Mouse (Mus musculus) bone marrow, adult 2 months (tissue): ENCODE data around the gene Nsd1. TPM values are rescaled to one million over a fixed set of nuclear protein-coding genes. Genes with fewer than 3 reads are reported as not detected.

Source experiments
- H3K27ac ChIP-seq: fragments of 200-500 bp; 2 replicates; pipeline ENCODE4 v1.5.1; 2012; ENCODE audit warnings: low read depth, mild to moderate bottlenecking, control low read depth, inconsistent platforms, low read length; ENCODE audit not compliant: control insufficient read depth, poor library complexity, insufficient read depth
- H3K4me1 ChIP-seq: fragments of 200-500 bp; 2 replicates; pipeline ENCODE4 v1.6.1; 2011; ENCODE audit warnings: low read length; ENCODE audit not compliant: control insufficient read depth, insufficient read depth
- H3K4me3 ChIP-seq: fragments of 200-500 bp; replicated peaks from 2 replicates; pipeline ENCODE3; 2011; ENCODE audit warnings: mild to moderate bottlenecking, low read depth, low read length, control low read depth; ENCODE audit not compliant: control insufficient read depth
- CTCF ChIP-seq: fragments of 200-500 bp; IDR thresholded peaks from 2 replicates; pipeline ENCODE4 v1.5.1; 2011; ENCODE audit warnings: low read length, control low read depth; ENCODE audit not compliant: control insufficient read depth, insufficient read depth
- POLR2A ChIP-seq: fragments of 200-500 bp; IDR thresholded peaks from 2 replicates; pipeline ENCODE4 v1.6.1; 2011; ENCODE audit warnings: low read depth, mild to moderate bottlenecking, control low read depth, low read length, borderline replicate concordance; ENCODE audit not compliant: control insufficient read depth
- WGBS: fragments of 180-500 bp; shearing (Covaris S2); methylation state at CpG from one replicate; pipeline ENCODE4 v1.1.7; 2018; 5-methylcytosine and 5-hydroxymethylcytosine counted together
- polyA plus RNA-seq: library from polyadenylated mRNA; stranded (reverse); fragments of >200 nt; gene quantifications from 2 replicates; pipeline ENCODE4 v1.2.4, GENCODE M21; 2011; ENCODE audit warnings: low replicate concordance; ENCODE audit not compliant: missing spikeins, insufficient read depth, insufficient read length

Nsd1 gene
- polyA plus RNA-seq, 1 experiment, result 45.9 TPM

GRCm38 (mm10) chr13:55171517-55172335, 37.9 kb upstream of the Nsd1 start:
- WGBS, result 42% methylated on average over 26 of the region's 26 CpGs
- Histone ChIP-seq H3K4me3 (no peak overlapping the region), H3K4me1 (no peaks in the 10 kb centered on the region; the same call in 1 of the 2 replicates), H3K27ac (no peak overlapping the region)
- TF ChIP-seq POLR2A (no peak), CTCF (no peak)

GRCm38 (mm10) chr13:55172336-55172770, 37.2 kb upstream of the Nsd1 start:
- no peaks in the 10 kb centered on the region; the same call in 1 of the 2 replicates for H3K4me1 ChIP-seq
- TF ChIP-seq CTCF (no peak), POLR2A (no peak)
- 43% methylated on average over 7 of the region's 7 CpGs for WGBS
- H3K27ac ChIP-seq, result no peak overlapping the region
- no peak overlapping the region for H3K4me3 ChIP-seq

- 84% methylated on average over 11 of the region's 11 CpGs for WGBS
- no peak overlapping the region for H3K4me3 ChIP-seq
- no peak overlapping the region for H3K27ac ChIP-seq
- TF ChIP-seq POLR2A, result no peak
- no peak for TF ChIP-seq CTCF
- no peaks in the 10 kb centered on the region; the same call in 1 of the 2 replicates for H3K4me1 ChIP-seq
Measured at GRCm38 (mm10) chr13:55174347-55174746, 35.2 kb upstream of the Nsd1 start.

GRCm38 (mm10) chr13:55176265-55176664, 33.3 kb upstream of the Nsd1 start:
- 56% methylated on average over 6 of the region's 6 CpGs for WGBS
- no peak for TF ChIP-seq POLR2A
- no peak for TF ChIP-seq CTCF

GRCm38 (mm10) chr13:55177903-55178496, 31.6 kb upstream of the Nsd1 start:
- H3K4me3 ChIP-seq, result no peak overlapping the region
- no peak overlapping the region for H3K27ac ChIP-seq
- WGBS, result 74% methylated on average over 4 of the region's 4 CpGs
- no peaks in the 10 kb centered on the region; the same call in 1 of the 2 replicates for H3K4me1 ChIP-seq
- no peak for TF ChIP-seq POLR2A
- TF ChIP-seq CTCF, result no peak

More at GRCm38 (mm10) chr13:55176265-55176664, 33.3 kb upstream of the Nsd1 start:
- Histone ChIP-seq H3K27ac (no peak overlapping the region), H3K4me3 (no peak overlapping the region), H3K4me1 (no peaks in the 10 kb centered on the region; the same call in 1 of the 2 replicates)

- 59% methylated on average over 2 of the region's 2 CpGs for WGBS
- no peak overlapping the region for H3K4me3 ChIP-seq
- TF ChIP-seq CTCF (peak; percentile 84), POLR2A (no peak)
- H3K4me1 ChIP-seq, result no peaks in the 10 kb centered on the region; the same call in 1 of the 2 replicates
- H3K27ac ChIP-seq, result no peak overlapping the region
Measured at GRCm38 (mm10) chr13:55178556-55178955, 31.0 kb upstream of the Nsd1 start.

DNA sequence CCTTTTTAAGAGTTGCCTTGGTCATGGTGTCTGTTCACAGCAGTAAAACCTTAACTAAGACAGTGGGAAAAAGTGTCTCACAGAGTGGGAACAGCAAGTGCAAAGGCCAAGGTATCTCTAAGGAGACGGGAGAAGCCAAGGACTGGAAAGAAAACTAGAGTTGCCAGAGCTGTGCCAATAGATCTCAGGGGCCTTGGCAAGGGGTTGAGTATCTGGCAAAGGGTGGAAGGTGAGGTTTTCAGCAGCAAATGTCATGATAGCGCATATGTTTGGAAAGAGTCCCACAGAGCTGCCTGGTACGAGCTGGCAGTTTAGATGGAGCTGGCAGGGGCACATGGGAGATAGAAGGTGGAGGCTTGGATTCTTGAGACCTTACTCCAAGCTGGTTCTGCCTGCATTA, 30.0 kb upstream of the Nsd1 start:
- no peaks in the 10 kb centered on the region; the same call in 1 of the 2 replicates for H3K4me1 ChIP-seq
- H3K4me3 ChIP-seq, result no peak overlapping the region
- H3K27ac ChIP-seq, result no peak overlapping the region
- 79% methylated on average over 3 of the region's 3 CpGs for WGBS
- TF ChIP-seq POLR2A (no peak), CTCF (no peak)

- Histone ChIP-seq H3K27ac (no peak overlapping the region), H3K4me1 (no peaks in the 10 kb centered on the region; the same call in 1 of the 2 replicates), H3K4me3 (peak overlapping the region; percentile 66)
- WGBS, result 55% methylated on average over 2 of the region's 2 CpGs
- TF ChIP-seq CTCF (no peak), POLR2A (no peak)
Measured at GRCm38 (mm10) chr13:55181786-55182172, 27.8 kb upstream of the Nsd1 start.
